Mouse (Mus musculus): ENCODE measurements around the gene Cyp2j9. TPM values are rescaled to one million over a fixed set of nuclear protein-coding genes. Genes with fewer than 3 reads are reported as not detected.
A peak's percentile ranks its signal among the peaks of the same experiment; 100 is the strongest.
"Not testable (repeated sequence)": the region's sequence is repeated elsewhere in the genome, so short reads cannot be mapped to it uniquely, and the experiment has no call there.

The Cyp2j9 gene
- polyA plus RNA-seq (2014; fragmentation: Nextera tagmentation; extraction: Ambion mirVana): 0.12 and 0.43 TPM in 2 replicates

DNA sequence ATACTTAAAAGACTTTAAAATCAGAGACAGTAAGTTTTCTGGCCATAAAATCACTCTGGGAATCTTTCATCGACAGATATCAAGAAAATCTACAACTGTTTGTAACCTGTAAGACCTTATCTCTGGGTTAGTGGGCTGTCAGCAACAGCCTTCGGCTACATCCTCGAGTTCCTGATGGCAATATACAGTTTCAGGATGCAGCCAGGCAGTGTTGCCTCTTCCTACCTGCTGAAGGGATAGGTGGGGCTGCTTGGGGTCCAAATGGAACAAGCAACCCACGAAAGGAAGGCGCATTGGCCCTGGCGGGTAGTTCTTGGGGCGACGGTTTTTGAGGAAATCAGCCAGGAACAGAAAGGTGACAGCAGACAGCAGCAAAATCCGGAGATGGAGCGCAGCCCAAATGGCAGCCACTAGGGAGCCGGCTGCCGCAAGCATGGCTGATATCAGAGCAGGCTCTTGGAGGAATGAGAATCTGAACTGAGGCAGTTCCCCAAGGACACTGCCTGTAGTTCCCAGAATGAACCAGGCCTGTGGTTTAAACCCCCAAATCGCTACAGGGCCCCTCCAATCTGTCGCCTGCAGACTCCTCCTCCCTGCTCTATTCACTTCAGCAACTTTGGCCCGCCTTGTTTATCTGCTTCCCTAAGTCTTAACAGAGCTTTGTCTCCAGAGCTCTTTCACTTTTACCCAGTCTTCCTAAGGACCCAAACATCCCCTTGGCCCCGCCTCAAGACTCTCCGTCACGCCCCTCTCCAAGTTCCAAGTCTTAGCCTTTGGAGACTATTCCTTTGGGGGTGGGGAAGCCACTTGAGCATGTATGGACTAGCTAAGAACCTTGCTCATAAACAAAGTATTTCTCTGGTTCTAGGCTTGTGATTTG lies at the start of gene Cyp2j9:
Cyp2j9 (minus strand) TSS at position 668 of the 880 bp plus-strand sequence.
- H3K9me3 ChIP-seq (ENCODE audit: control insufficient read depth, low read length): no peaks in the 10 kb centered on the region
- DNase-seq (ENCODE audit: low spot score): peak; percentile 37
- 7% methylated on average over 18 of the region's 18 CpGs for WGBS
- no peak within 1 kb of the TSS for H3K9ac ChIP-seq (ENCODE audit: low read depth, low read length)
- H3K27ac ChIP-seq (ENCODE audit: low read depth, low read length): no peak within 1 kb of the TSS
- peak within 1 kb of the TSS; percentile 59 for H3K4me2 ChIP-seq
- peak; percentile 39 for ATAC-seq (replicated peaks; ENCODE audit: low FRiP score)
- no peaks in the 10 kb centered on the region for H3K36me3 ChIP-seq (ENCODE audit: control insufficient read depth, insufficient read depth, low read length)
- H3K4me1 ChIP-seq (replicated peaks; ENCODE audit: control insufficient read depth, insufficient read depth, low read length): no peaks in the 10 kb centered on the region
- peak within 1 kb of the TSS; percentile 29; the same call in 1 of the 2 replicates for H3K4me3 ChIP-seq (ENCODE audit: low read depth, low read length)
- H3K27me3 ChIP-seq (replicated peaks; ENCODE audit: control insufficient read depth, insufficient read depth, low read length): no peaks in the 10 kb centered on the region

DNA sequence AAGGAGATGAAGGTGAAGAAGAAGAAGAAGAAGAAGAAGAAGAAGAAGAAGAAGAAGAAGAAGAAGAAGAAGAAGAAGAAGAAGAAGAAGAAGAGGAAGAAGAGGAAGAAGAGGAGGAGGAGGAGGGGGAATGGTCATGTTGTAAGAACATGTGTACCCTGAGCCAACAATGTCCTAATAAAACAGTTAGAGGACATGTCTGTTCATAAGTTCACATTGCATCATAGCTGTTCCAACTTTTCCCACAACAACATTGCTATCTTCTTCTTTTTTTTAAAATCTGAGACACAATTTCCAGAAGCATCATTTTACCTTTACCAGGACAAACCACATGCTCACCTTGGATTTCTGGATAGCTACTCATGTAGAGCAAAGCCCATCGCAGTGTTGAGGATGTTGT lies 44.1 kb upstream of the Cyp2j9 start:
- H3K4me2 ChIP-seq: no peak overlapping the region
- no peak overlapping the region for H3K9ac ChIP-seq (ENCODE audit: low read depth, low read length)
- no peaks in the 10 kb centered on the region for H3K27me3 ChIP-seq (replicated peaks; ENCODE audit: control insufficient read depth, insufficient read depth, low read length)
- no peaks in the 10 kb centered on the region for H3K4me1 ChIP-seq (replicated peaks; ENCODE audit: control insufficient read depth, insufficient read depth, low read length)
- no peak for DNase-seq (ENCODE audit: low spot score)
- no peaks in the 10 kb centered on the region for H3K9me3 ChIP-seq (ENCODE audit: control insufficient read depth, low read length)
- no peaks in the 10 kb centered on the region for H3K36me3 ChIP-seq (ENCODE audit: control insufficient read depth, insufficient read depth, low read length)
- ATAC-seq (replicated peaks; ENCODE audit: low FRiP score): no peak
- 72% methylated on average over 1 of the region's 1 CpGs for whole genome bisulfite sequencing
- no peak overlapping the region for H3K27ac ChIP-seq (ENCODE audit: low read depth, low read length)
- H3K4me3 ChIP-seq (ENCODE audit: low read depth, low read length): no peak overlapping the region

DNA sequence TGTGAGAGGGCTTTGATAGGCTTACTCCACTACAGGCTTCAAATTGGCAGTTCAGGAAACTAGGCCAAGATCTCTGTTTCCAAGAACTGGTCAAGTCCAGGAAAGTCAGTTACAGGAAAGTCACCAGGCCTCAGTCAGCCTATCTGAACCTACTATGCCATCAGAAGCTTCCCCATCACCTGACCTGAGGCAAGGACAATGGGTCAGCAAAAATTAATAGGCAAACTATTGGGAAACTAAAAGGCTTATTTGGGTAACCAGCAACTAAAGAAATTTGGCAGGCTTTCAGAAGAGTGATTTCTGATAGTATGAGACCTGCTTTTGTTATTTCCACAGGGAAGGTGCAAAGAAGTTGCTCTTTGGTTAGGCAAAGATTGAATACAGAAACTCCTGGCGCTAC lies 31.1 kb upstream of the Cyp2j9 start:
- Histone ChIP-seq H3K4me3 (ENCODE audit: low read depth, low read length) (no peak overlapping the region), H3K9ac (ENCODE audit: low read depth, low read length) (no peak overlapping the region), H3K9me3 (ENCODE audit: control insufficient read depth, low read length) (no peaks in the 10 kb centered on the region), H3K4me2 (no peak overlapping the region), H3K27me3 (replicated peaks; ENCODE audit: control insufficient read depth, insufficient read depth, low read length) (no peaks in the 10 kb centered on the region), H3K27ac (ENCODE audit: low read depth, low read length) (no peak overlapping the region), H3K4me1 (replicated peaks; ENCODE audit: control insufficient read depth, insufficient read depth, low read length) (no peaks in the 10 kb centered on the region), H3K36me3 (ENCODE audit: control insufficient read depth, insufficient read depth, low read length) (no peaks in the 10 kb centered on the region)
- no peak for ATAC-seq (replicated peaks; ENCODE audit: low FRiP score)
- 82% methylated on average over 1 of the region's 1 CpGs for WGBS
- no peak for DNase-seq (ENCODE audit: low spot score)

DNA sequence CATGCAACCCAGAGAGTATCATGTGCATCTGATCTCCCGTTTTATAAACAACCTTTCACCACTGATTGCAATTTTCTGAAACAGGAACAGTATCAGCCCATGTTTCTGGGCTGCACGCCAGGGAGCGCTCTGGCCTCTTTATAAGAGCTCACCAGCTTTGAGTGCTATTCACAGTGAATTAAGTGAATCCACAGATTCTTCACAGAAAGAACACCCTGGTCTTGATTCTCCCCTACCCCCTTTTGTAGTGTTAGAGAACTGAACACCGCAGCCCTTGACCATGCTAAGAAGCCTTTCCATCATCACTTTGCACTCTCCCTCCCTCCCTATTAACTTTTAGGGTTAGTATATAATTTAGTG lies 393 bp upstream of the Cyp2j9 start:
- Histone ChIP-seq H3K4me1 (replicated peaks; ENCODE audit: control insufficient read depth, insufficient read depth, low read length) (no peaks in the 10 kb centered on the region), H3K36me3 (ENCODE audit: control insufficient read depth, insufficient read depth, low read length) (no peaks in the 10 kb centered on the region), H3K4me3 (ENCODE audit: low read depth, low read length) (no peak overlapping the region), H3K27ac (ENCODE audit: low read depth, low read length) (no peak overlapping the region), H3K27me3 (replicated peaks; ENCODE audit: control insufficient read depth, insufficient read depth, low read length) (no peaks in the 10 kb centered on the region), H3K4me2 (no peak overlapping the region), H3K9me3 (ENCODE audit: control insufficient read depth, low read length) (no peaks in the 10 kb centered on the region), H3K9ac (ENCODE audit: low read depth, low read length) (no peak overlapping the region)
- ATAC-seq (replicated peaks; ENCODE audit: low FRiP score) (peak; percentile 15; the same call in 1 of the 2 replicates), DNase-seq (ENCODE audit: low spot score) (no peak)
- 40% methylated on average over 4 of the region's 4 CpGs for WGBS

DNA sequence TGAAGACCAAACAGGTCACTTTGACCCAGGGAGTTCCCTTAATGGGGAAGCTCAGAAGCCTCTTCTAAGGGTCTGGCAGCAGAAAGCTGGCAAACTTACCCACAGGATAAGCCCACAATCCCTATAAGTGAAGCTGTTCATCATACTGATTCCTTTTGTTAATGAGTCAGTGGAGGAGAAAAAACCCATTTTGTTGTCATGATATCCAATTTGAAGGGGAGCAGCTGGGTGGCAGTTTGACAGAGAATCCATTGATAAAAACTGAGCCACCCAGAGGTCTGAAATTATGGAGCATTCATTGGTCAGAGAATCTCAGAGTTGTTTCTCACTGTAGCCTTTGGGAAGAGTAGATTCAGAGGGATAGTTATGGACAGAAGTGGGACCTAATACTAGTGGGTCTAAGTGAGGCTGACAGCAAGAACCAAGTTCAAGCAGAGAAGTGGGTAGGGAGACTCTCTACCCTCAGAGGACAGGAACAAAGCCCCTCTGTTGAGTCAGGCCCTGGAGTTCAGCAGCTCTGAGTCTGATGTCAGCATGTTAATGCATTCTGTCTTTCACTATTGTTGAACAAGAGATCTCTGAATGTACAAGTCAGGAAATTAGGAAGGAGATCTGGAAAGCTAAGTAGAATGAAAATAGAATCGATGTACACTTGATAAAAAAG lies 9.8 kb downstream of the Cyp2j9 start:
- 72% methylated on average over 1 of the region's 1 CpGs for WGBS
- no peaks in the 10 kb centered on the region for H3K9me3 ChIP-seq (ENCODE audit: control insufficient read depth, low read length)
- no peak for ATAC-seq (replicated peaks; ENCODE audit: low FRiP score)
- no peaks in the 10 kb centered on the region for H3K4me1 ChIP-seq (replicated peaks; ENCODE audit: control insufficient read depth, insufficient read depth, low read length)
- no peaks in the 10 kb centered on the region for H3K36me3 ChIP-seq (ENCODE audit: control insufficient read depth, insufficient read depth, low read length)
- H3K27me3 ChIP-seq (replicated peaks; ENCODE audit: control insufficient read depth, insufficient read depth, low read length): no peaks in the 10 kb centered on the region
- no peak overlapping the region for H3K27ac ChIP-seq (ENCODE audit: low read depth, low read length)
- DNase-seq (ENCODE audit: low spot score): no peak
- H3K4me2 ChIP-seq: no peak overlapping the region
- no peak overlapping the region for H3K9ac ChIP-seq (ENCODE audit: low read depth, low read length)
- H3K4me3 ChIP-seq (ENCODE audit: low read depth, low read length): no peak overlapping the region

DNA sequence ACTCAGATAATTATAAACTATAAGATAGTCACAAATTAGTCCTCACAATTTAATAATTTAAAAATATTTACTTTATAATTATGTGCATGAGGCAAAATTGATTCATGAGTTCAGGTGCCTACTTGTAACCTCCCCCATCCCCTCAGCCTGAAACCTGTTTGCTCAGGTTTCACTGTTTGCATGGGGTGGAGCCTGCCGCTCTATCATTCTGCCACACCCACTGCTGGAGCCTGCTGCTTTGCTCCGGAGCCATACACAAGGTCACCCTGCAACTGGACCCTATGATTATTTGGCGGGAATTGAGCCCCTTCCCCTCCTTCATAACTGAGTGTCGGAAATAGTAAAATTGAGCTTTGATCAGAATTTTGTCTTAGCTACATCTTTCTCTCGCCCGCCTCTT lies 11.0 kb downstream of the Cyp2j9 start:
- H3K9me3 ChIP-seq (ENCODE audit: control insufficient read depth, low read length): not testable (repeated sequence)

DNA sequence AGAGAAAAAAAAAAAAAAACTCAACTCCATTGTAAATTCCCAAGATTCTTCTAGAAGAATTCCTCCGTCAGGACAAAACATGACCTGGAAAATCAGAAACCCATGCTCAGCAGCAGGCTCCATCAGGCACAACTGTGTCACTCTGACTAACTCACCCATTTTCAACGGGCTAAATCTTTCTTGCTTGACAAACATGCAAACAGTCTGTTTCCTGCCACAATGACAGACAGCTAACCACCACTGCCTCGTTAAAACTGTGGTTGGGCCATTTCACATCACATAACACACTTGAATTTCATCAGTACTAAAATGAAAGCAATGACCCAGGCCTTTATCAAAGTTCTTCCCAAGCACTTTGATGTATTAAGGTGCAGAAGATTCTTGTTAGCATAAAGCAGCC lies 21.9 kb downstream of the Cyp2j9 start:
- no peaks in the 10 kb centered on the region for H3K36me3 ChIP-seq (ENCODE audit: control insufficient read depth, insufficient read depth, low read length)
- no peak overlapping the region for H3K4me2 ChIP-seq
- H3K9me3 ChIP-seq (ENCODE audit: control insufficient read depth, low read length): no peaks in the 10 kb centered on the region
- no peaks in the 10 kb centered on the region for H3K27me3 ChIP-seq (replicated peaks; ENCODE audit: control insufficient read depth, insufficient read depth, low read length)
- no peaks in the 10 kb centered on the region for H3K4me1 ChIP-seq (replicated peaks; ENCODE audit: control insufficient read depth, insufficient read depth, low read length)
- no peak overlapping the region for H3K4me3 ChIP-seq (ENCODE audit: low read depth, low read length)
- WGBS: 57% methylated on average over 3 of the region's 3 CpGs
- no peak overlapping the region for H3K27ac ChIP-seq (ENCODE audit: low read depth, low read length)
- no peak overlapping the region for H3K9ac ChIP-seq (ENCODE audit: low read depth, low read length)
- no peak for DNase-seq (ENCODE audit: low spot score)
- ATAC-seq (replicated peaks; ENCODE audit: low FRiP score): no peak

More for the DNA sequence above, 11.0 kb downstream of the Cyp2j9 start:
- not testable (repeated sequence) for DNase-seq (ENCODE audit: low spot score); H3K9ac ChIP-seq (ENCODE audit: low read depth, low read length); H3K27me3 ChIP-seq (replicated peaks; ENCODE audit: control insufficient read depth, insufficient read depth, low read length); H3K4me1 ChIP-seq (replicated peaks; ENCODE audit: control insufficient read depth, insufficient read depth, low read length); H3K4me3 ChIP-seq (ENCODE audit: low read depth, low read length); H3K36me3 ChIP-seq (ENCODE audit: control insufficient read depth, insufficient read depth, low read length); ATAC-seq (replicated peaks; ENCODE audit: low FRiP score); H3K27ac ChIP-seq (ENCODE audit: low read depth, low read length); H3K4me2 ChIP-seq
- WGBS: 59% methylated on average over 6 of the region's 6 CpGs

DNA sequence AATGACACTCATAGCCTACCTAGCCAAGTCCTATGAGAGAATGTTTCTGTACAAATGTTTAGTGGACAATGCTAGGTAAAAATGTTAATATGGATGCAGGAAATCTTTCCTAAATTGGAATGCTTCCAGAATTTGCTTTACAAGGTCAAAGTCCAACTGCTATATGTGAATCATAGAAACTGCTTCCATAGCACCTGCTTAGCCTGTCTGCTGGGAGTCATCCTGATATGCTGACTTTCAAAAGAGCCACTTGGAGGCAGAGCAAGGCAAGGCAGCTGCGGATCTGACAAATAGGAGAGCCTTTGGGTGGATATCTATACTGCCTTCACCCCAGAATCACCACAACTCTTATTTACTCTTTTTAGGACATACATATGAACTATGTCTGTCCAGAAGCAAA lies 23.4 kb downstream of the Cyp2j9 start:
- Histone ChIP-seq H3K4me1 (replicated peaks; ENCODE audit: control insufficient read depth, insufficient read depth, low read length) (no peaks in the 10 kb centered on the region), H3K27ac (ENCODE audit: low read depth, low read length) (no peak overlapping the region), H3K36me3 (ENCODE audit: control insufficient read depth, insufficient read depth, low read length) (no peaks in the 10 kb centered on the region), H3K9me3 (ENCODE audit: control insufficient read depth, low read length) (no peaks in the 10 kb centered on the region), H3K27me3 (replicated peaks; ENCODE audit: control insufficient read depth, insufficient read depth, low read length) (no peaks in the 10 kb centered on the region), H3K9ac (ENCODE audit: low read depth, low read length) (no peak overlapping the region), H3K4me2 (no peak overlapping the region), H3K4me3 (ENCODE audit: low read depth, low read length) (no peak overlapping the region)
- no peak for ATAC-seq (replicated peaks; ENCODE audit: low FRiP score)
- DNase-seq (ENCODE audit: low spot score): no peak
- WGBS: 81% methylated on average over 1 of the region's 1 CpGs

DNA sequence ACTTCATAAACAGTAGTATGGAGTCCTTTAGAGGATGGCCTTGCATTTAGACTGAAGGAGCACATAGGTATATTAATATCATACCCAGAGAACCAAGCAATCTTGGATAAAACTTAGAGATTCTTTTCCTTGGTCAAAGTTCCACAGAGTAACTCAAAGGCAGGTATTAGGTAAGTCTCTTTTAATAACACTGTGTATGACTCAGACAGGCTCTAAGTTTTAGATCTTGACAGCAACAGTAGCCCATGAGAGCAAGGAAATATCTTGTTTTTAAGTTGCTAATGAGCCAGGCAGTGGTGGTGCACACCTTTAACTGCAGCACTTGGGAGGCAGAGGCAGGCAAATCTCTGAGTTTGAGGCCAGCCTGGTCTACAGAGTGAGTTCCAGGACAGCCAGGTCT lies 25.6 kb downstream of the Cyp2j9 start:
- Histone ChIP-seq H3K4me1 (replicated peaks; ENCODE audit: control insufficient read depth, insufficient read depth, low read length) (no peaks in the 10 kb centered on the region), H3K4me2 (no peak overlapping the region), H3K4me3 (ENCODE audit: low read depth, low read length) (no peak overlapping the region), H3K36me3 (ENCODE audit: control insufficient read depth, insufficient read depth, low read length) (no peaks in the 10 kb centered on the region), H3K9me3 (ENCODE audit: control insufficient read depth, low read length) (no peaks in the 10 kb centered on the region), H3K27ac (ENCODE audit: low read depth, low read length) (no peak overlapping the region), H3K27me3 (replicated peaks; ENCODE audit: control insufficient read depth, insufficient read depth, low read length) (no peaks in the 10 kb centered on the region), H3K9ac (ENCODE audit: low read depth, low read length) (no peak overlapping the region)
- ATAC-seq (replicated peaks; ENCODE audit: low FRiP score) (no peak), DNase-seq (ENCODE audit: low spot score) (no peak)
